Mouse (Mus musculus) heart, adult 2 months (tissue): Measurements from ENCODE around the gene Olfr1137. TPM values are rescaled to one million over a fixed set of nuclear protein-coding genes. Genes with fewer than 3 reads are reported as not detected.

ENCODE experiments used
- DNase-seq, 2 experiments: peaks; one replicate each; pipeline ENCODE4 v3.0.0; 2021
- H3K27ac ChIP-seq: fragments of 200-600 bp; 2 replicates; pipeline ENCODE4 v1.8.1; 2022
- H3K27me3 ChIP-seq: fragments of 200-500 bp; 2 replicates; pipeline ENCODE4 v1.6.1; 2012; ENCODE audit warnings: mild to moderate bottlenecking, low read length, inconsistent platforms, mixed read lengths; ENCODE audit not compliant: control insufficient read depth, insufficient read depth
- H3K36me3 ChIP-seq: fragments of 200-500 bp; 2 replicates; pipeline ENCODE4 v1.6.1; 2012; ENCODE audit warnings: low read length, inconsistent platforms; ENCODE audit not compliant: control insufficient read depth, insufficient read depth
- H3K4me1 ChIP-seq: fragments of 200-500 bp; 2 replicates; pipeline ENCODE4 v1.6.1; 2011; ENCODE audit warnings: low read length; ENCODE audit not compliant: control insufficient read depth, insufficient read depth
- H3K4me3 ChIP-seq: fragments of 200-600 bp; 2 replicates; pipeline ENCODE4 v1.8.1; 2022
- H3K79me2 ChIP-seq: fragments of 200-500 bp; replicated peaks from 2 replicates; pipeline ENCODE4 v1.6.1; 2012; ENCODE audit warnings: mild to moderate bottlenecking, inconsistent platforms, low read length, moderate library complexity, mixed read lengths; ENCODE audit not compliant: control insufficient read depth, insufficient read depth
- H3K9ac ChIP-seq: fragments of 200-500 bp; 2 replicates; pipeline ENCODE4 v1.6.1; 2012; ENCODE audit warnings: low read depth, mild to moderate bottlenecking, control low read depth, inconsistent platforms, low read length, mixed read lengths
- CTCF ChIP-seq: fragments of 200-600 bp; IDR thresholded peaks from 2 replicates; pipeline ENCODE4 v1.8.1; 2022; ENCODE audit warnings: antibody characterized with exemption, mild to moderate bottlenecking, moderate library complexity
- EP300 ChIP-seq: fragments of 200-500 bp; IDR thresholded peaks from 2 replicates; pipeline ENCODE4 v1.6.1; 2011; ENCODE audit warnings: low read depth, low read length, control low read depth; ENCODE audit not compliant: insufficient read depth
- POLR2A ChIP-seq: fragments of 200-500 bp; IDR thresholded peaks from 2 replicates; pipeline ENCODE4 v1.6.1; 2011; ENCODE audit warnings: mild to moderate bottlenecking, low read depth, low read length, control low read depth; ENCODE audit not compliant: insufficient read depth
- WGBS: fragments of 180-500 bp; shearing (Covaris S2); methylation state at CpG from one replicate; pipeline ENCODE4 v1.1.7; 2018; 5-methylcytosine and 5-hydroxymethylcytosine counted together
- intact Hi-C: fragments of 180-260 bp; cut with DNase I; formaldehyde crosslinking; loops from one replicate; pipeline ENCODE4 v1.15.1; 2025
- long read RNA-seq: library from polyadenylated mRNA; stranded (forward); transcript quantifications from one replicate; pipeline ENCODE4 v2.0.0, GENCODE M21; 2021
- polyA plus RNA-seq: library from polyadenylated mRNA; depleted of rRNA; stranded (reverse); fragments of >200 nt; gene quantifications from 2 replicates; pipeline ENCODE4 v1.2.3, GENCODE M21; 2012; rRNA removed
- total RNA-seq, 2 experiments: library from RNA; stranded (reverse); gene quantifications; 2 replicates each; pipeline ENCODE4 v1.2.3; 2021

Gene Olfr1137
- total RNA-seq, result not detected
- polyA plus RNA-seq, result not detected in 2 replicates
- long read RNA-seq, result 0 reads

DNA sequence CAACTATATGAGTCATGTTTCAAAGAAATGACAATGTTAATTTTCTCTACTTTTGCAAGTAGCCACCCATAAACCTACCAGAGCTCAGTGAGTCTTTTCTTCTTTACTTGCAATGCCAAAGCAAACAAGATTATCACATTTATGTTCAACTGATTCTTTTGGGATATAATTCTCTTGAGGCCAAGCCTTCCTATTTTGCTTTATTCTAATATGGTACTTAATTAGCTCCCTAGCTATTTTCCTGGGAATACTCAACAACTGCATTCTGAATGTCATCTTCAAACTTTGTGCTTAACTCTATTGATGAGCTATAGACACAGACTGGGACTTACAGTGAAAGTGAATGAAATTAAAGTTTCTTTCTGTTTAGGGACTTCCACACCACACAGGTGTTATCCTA is at the start of gene Olfr1137:
TSS of gene Olfr1137 (minus strand) at position 101 of the 400 bp plus-strand sequence.
- Histone ChIP-seq H3K27ac (no peak within 1 kb of the TSS), H3K36me3 (no peaks in the 10 kb centered on the region), H3K27me3 (no peaks in the 10 kb centered on the region), H3K79me2 (no peaks in the 10 kb centered on the region), H3K4me3 (no peak within 1 kb of the TSS), H3K9ac (no peak within 1 kb of the TSS), H3K4me1 (no peaks in the 10 kb centered on the region)
- TF ChIP-seq CTCF (no peak), EP300 (no peak), POLR2A (no peak)
- intact Hi-C loops, result no loop called here
- no peak for DNase-seq

DNA sequence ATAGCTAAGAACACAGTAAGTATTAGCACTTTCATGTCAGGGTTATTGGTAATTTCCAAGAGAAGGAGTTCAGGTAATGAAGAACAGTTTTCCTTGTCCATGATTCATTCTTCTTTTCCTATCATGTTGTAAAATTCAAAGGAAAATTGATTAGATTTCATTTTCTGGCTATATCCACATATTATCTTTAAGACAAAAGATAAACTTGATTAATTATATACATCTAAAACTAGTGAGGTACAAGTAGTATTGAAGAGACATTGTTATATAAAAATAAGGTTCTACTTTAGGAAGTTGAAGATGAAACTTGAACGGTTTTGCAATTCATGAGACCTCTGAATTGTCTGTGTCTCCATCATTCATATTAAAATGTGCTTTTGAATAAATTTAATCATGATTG is 40.9 kb upstream of the Olfr1137 start, which contains the start of gene Olfr1141:
TSS of gene Olfr1141 (minus strand) at position 101 of the 400 bp plus-strand sequence.
- WGBS, result 54% methylated on average over 1 of the region's 1 CpGs
- TF ChIP-seq CTCF (no peak), EP300 (no peak), POLR2A (no peak)
- Histone ChIP-seq H3K27me3 (no peaks in the 10 kb centered on the region), H3K36me3 (no peaks in the 10 kb centered on the region), H3K4me1 (no peaks in the 10 kb centered on the region), H3K9ac (no peak within 1 kb of the TSS), H3K79me2 (no peaks in the 10 kb centered on the region), H3K4me3 (no peak within 1 kb of the TSS), H3K27ac (no peak within 1 kb of the TSS)
- intact Hi-C loops, result no loop called here
- no peak for DNase-seq

DNA sequence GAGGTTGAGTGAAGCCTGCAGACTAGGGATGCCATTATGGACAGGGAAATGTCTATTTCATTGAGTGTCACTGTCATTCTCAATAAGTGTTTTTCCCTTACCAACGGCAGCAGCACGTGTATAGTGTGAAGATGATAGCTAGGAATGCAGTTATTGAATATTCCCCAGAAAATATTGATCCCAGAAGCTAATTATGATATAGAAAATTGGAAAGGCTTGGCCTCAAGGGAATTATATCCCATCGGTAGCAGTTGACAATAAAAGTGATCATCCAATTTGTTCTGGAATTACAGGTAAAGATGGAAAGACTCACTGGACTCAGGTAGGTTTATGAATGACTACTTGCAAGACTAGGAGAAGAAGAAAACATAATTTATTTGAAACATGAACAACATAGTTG is 30.5 kb upstream of the Olfr1137 start, which contains the start of gene Olfr1140:
TSS of gene Olfr1140 (plus strand) at position 301 of the 400 bp plus-strand sequence.
- H3K4me1 ChIP-seq, result no peaks in the 10 kb centered on the region
- no peak within 1 kb of the TSS for H3K4me3 ChIP-seq
- TF ChIP-seq POLR2A (no peak), EP300 (no peak), CTCF (no peak)
- intact Hi-C loops, result no loop called here
- H3K9ac ChIP-seq, result no peak within 1 kb of the TSS
- H3K27me3 ChIP-seq, result no peaks in the 10 kb centered on the region
- no peaks in the 10 kb centered on the region for H3K36me3 ChIP-seq
- no peak for DNase-seq
- no peaks in the 10 kb centered on the region for H3K79me2 ChIP-seq
- H3K27ac ChIP-seq, result no peak within 1 kb of the TSS
- 53% methylated on average over 3 of the region's 3 CpGs for WGBS

DNA sequence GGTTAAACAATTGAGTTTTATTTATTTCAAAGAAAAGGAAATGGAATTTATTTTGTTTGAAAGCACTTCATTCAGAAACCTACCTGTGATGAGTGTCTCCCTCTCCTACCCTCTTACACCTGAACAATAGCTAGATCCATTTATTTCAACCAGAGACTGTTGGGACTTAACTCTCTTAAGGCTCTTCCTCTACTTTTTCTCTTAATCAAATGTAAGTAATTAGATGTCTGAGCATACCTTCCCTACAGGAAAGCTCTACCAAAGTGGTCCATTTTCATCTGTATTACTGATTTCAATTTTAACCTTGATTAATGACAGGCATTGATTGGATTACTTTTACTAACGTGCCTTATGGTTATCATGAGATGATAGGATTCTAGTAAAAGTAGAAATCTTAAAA is 26.9 kb upstream of the Olfr1137 start, which contains the start of gene Olfr1138:
TSS of gene Olfr1138 (minus strand) at position 101 of the 400 bp plus-strand sequence.
- Histone ChIP-seq H3K4me1 (no peaks in the 10 kb centered on the region), H3K27ac (no peak within 1 kb of the TSS), H3K4me3 (no peak within 1 kb of the TSS), H3K27me3 (no peaks in the 10 kb centered on the region), H3K36me3 (no peaks in the 10 kb centered on the region), H3K9ac (no peak within 1 kb of the TSS), H3K79me2 (no peaks in the 10 kb centered on the region)
- DNase-seq, result no peak
- TF ChIP-seq EP300 (no peak), CTCF (no peak), POLR2A (no peak)
- 66% methylated on average over 1 of the region's 1 CpGs for WGBS
- intact Hi-C loops, result no loop called here

DNA sequence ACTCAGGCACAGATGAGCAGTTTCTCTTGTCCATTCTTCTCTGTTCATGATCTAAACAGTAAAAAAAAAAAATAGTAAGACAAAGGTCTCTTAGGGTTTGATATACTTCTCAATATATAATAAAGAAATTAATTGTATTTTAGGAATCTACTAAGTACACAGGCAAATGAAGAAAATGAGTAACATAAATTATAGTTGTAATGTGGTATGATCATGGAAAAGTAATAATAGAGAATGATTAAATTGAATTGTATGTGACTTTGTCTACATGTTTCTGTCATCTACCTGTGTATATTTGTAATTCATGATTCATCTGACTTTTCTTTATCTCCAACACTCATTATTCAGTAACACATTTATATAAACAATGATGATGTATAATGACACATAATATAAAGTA is 19.1 kb downstream of the Olfr1137 start, which contains the start of gene Olfr1136:
TSS of gene Olfr1136 (minus strand) at position 101 of the 400 bp plus-strand sequence.
- no peak within 1 kb of the TSS for H3K27ac ChIP-seq
- intact Hi-C loops, result no loop called here
- H3K36me3 ChIP-seq, result no peaks in the 10 kb centered on the region
- H3K9ac ChIP-seq, result no peak within 1 kb of the TSS
- no peaks in the 10 kb centered on the region for H3K4me1 ChIP-seq
- no peak within 1 kb of the TSS for H3K4me3 ChIP-seq
- no peaks in the 10 kb centered on the region for H3K27me3 ChIP-seq
- no peak for DNase-seq
- TF ChIP-seq POLR2A, result no peak
- TF ChIP-seq CTCF, result no peak
- TF ChIP-seq EP300, result no peak
- H3K79me2 ChIP-seq, result no peaks in the 10 kb centered on the region

DNA sequence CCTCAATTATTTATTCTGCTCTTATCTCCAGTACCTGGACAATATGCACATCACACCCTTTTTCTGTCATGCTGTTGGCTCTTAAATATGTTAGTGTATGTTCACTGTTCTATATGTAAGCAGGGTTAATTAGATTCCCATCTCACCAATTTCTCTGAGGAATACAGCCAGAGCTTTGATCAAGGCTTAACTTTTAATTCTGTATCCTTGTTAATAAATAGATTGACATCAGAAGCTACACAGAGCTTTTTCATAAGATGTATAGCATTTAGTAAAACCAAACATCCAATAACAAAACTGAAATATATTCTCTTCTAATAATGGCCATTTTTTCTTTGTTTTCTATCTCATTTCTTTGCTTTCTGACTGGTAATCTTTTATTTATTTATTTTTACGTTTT is 39.4 kb downstream of the Olfr1137 start, which contains the start of gene Olfr1135:
TSS of gene Olfr1135 (minus strand) at position 101 of the 400 bp plus-strand sequence.
- no peak within 1 kb of the TSS for H3K4me3 ChIP-seq
- H3K79me2 ChIP-seq, result no peaks in the 10 kb centered on the region
- intact Hi-C loops, result no loop called here
- TF ChIP-seq CTCF (no peak), EP300 (no peak), POLR2A (no peak)
- no peaks in the 10 kb centered on the region for H3K36me3 ChIP-seq
- H3K4me1 ChIP-seq, result no peaks in the 10 kb centered on the region
- H3K9ac ChIP-seq, result no peak within 1 kb of the TSS
- no peaks in the 10 kb centered on the region for H3K27me3 ChIP-seq
- no peak within 1 kb of the TSS for H3K27ac ChIP-seq
- DNase-seq, result no peak
- WGBS, result 4% methylated on average over 1 of the region's 1 CpGs

Other genes with a start within 250 kb of the Olfr1137 start
- not detected for gene Pramel7, start 216.1 kb downstream of the Olfr1137 start, total RNA-seq
- not detected in 2 replicates for gene Pramel7, start 216.1 kb downstream of the Olfr1137 start, polyA plus RNA-seq
- gene Pramel6, start 206.6 kb downstream of the Olfr1137 start, total RNA-seq, result not detected
- not detected in 2 replicates for gene Pramel6, start 206.6 kb downstream of the Olfr1137 start, polyA plus RNA-seq
- not detected for gene Olfr153, start 181.4 kb downstream of the Olfr1137 start, total RNA-seq
- gene Olfr153, start 181.4 kb downstream of the Olfr1137 start, polyA plus RNA-seq, result 0.08 TPM in 1 of 2 replicates, not detected in the other
- gene Olfr1128, start 167.6 kb downstream of the Olfr1137 start, total RNA-seq, result not detected
- not detected in 2 replicates for gene Olfr1128, start 167.6 kb downstream of the Olfr1137 start, polyA plus RNA-seq
- gene Olfr1129, start 139.3 kb downstream of the Olfr1137 start, total RNA-seq, result not detected
- not detected in 2 replicates for gene Olfr1129, start 139.3 kb downstream of the Olfr1137 start, polyA plus RNA-seq
- gene Olfr1130, start 107.0 kb downstream of the Olfr1137 start, total RNA-seq, result not detected
- not detected in 2 replicates for gene Olfr1130, start 107.0 kb downstream of the Olfr1137 start, polyA plus RNA-seq
- gene Olfr1131, start 86.1 kb downstream of the Olfr1137 start, total RNA-seq, result not detected
- not detected in 2 replicates for gene Olfr1131, start 86.1 kb downstream of the Olfr1137 start, polyA plus RNA-seq
- not detected for gene Olfr1132, start 75.6 kb downstream of the Olfr1137 start, total RNA-seq
- gene Olfr1132, start 75.6 kb downstream of the Olfr1137 start, polyA plus RNA-seq, result not detected in 2 replicates
- gene Olfr1133, start 65.8 kb downstream of the Olfr1137 start, total RNA-seq, result not detected
- not detected in 2 replicates for gene Olfr1133, start 65.8 kb downstream of the Olfr1137 start, polyA plus RNA-seq
- not detected for gene Olfr1134, start 54.7 kb downstream of the Olfr1137 start, total RNA-seq
- gene Olfr1134, start 54.7 kb downstream of the Olfr1137 start, polyA plus RNA-seq, result not detected in 2 replicates
- gene Olfr1135, start 39.5 kb downstream of the Olfr1137 start, total RNA-seq, result not detected
- gene Olfr1135, start 39.5 kb downstream of the Olfr1137 start, polyA plus RNA-seq, result not detected in 2 replicates
- not detected for gene Olfr1136, start 19.2 kb downstream of the Olfr1137 start, total RNA-seq
- not detected in 2 replicates for gene Olfr1136, start 19.2 kb downstream of the Olfr1137 start, polyA plus RNA-seq
- not detected for gene Olfr1138, start 26.8 kb upstream of the Olfr1137 start, total RNA-seq
- not detected in 2 replicates for gene Olfr1138, start 26.8 kb upstream of the Olfr1137 start, polyA plus RNA-seq
- gene Olfr1140, start 30.6 kb upstream of the Olfr1137 start, total RNA-seq, result not detected
- not detected in 2 replicates for gene Olfr1140, start 30.6 kb upstream of the Olfr1137 start, polyA plus RNA-seq
- not detected for gene Olfr1141, start 40.8 kb upstream of the Olfr1137 start, total RNA-seq
- gene Olfr1141, start 40.8 kb upstream of the Olfr1137 start, polyA plus RNA-seq, result not detected in 2 replicates
- gene Olfr152, start 66.3 kb upstream of the Olfr1137 start, total RNA-seq, result not detected
- gene Olfr152, start 66.3 kb upstream of the Olfr1137 start, polyA plus RNA-seq, result not detected in 2 replicates
- not detected for gene Olfr1143, start 87.4 kb upstream of the Olfr1137 start, total RNA-seq
- not detected in 2 replicates for gene Olfr1143, start 87.4 kb upstream of the Olfr1137 start, polyA plus RNA-seq
- gene Olfr1145, start 96.6 kb upstream of the Olfr1137 start, total RNA-seq, result not detected
- not detected in 2 replicates for gene Olfr1145, start 96.6 kb upstream of the Olfr1137 start, polyA plus RNA-seq
- not detected for gene Olfr1148, start 117.4 kb upstream of the Olfr1137 start, total RNA-seq
- gene Olfr1148, start 117.4 kb upstream of the Olfr1137 start, polyA plus RNA-seq, result not detected in 2 replicates
- gene Olfr1150-ps1, start 130.8 kb upstream of the Olfr1137 start, total RNA-seq, result not detected
- not detected in 2 replicates for gene Olfr1150-ps1, start 130.8 kb upstream of the Olfr1137 start, polyA plus RNA-seq
- not detected for gene Olfr1151, start 142.7 kb upstream of the Olfr1137 start, total RNA-seq
- gene Olfr1151, start 142.7 kb upstream of the Olfr1137 start, polyA plus RNA-seq, result not detected in 2 replicates
- gene Olfr1152, start 153.3 kb upstream of the Olfr1137 start, total RNA-seq, result not detected
- gene Olfr1152, start 153.3 kb upstream of the Olfr1137 start, polyA plus RNA-seq, result not detected in 2 replicates
- not detected for gene Olfr1153, start 181.8 kb upstream of the Olfr1137 start, total RNA-seq
- not detected in 2 replicates for gene Olfr1153, start 181.8 kb upstream of the Olfr1137 start, polyA plus RNA-seq
- not detected for gene Olfr1154, start 192.0 kb upstream of the Olfr1137 start, total RNA-seq
- gene Olfr1154, start 192.0 kb upstream of the Olfr1137 start, polyA plus RNA-seq, result not detected in 2 replicates
- not detected for gene Olfr1155, start 232.0 kb upstream of the Olfr1137 start, total RNA-seq
- not detected in 2 replicates for gene Olfr1155, start 232.0 kb upstream of the Olfr1137 start, polyA plus RNA-seq
- gene Olfr1156, start 239.9 kb upstream of the Olfr1137 start, total RNA-seq, result not detected
- not detected in 2 replicates for gene Olfr1156, start 239.9 kb upstream of the Olfr1137 start, polyA plus RNA-seq